Mouse (Mus musculus): ENCODE measurements around the gene Vwa1.
"Not testable (repeated sequence)": the region's sequence is repeated elsewhere in the genome, so short reads cannot be mapped to it uniquely, and the experiment has no call there.

Vwa1 gene

GRCm38 (mm10) chr4:155774280-155774754 is at the start of gene Vwa1:
TSS of gene Vwa1 (minus strand) at chr4:155774698.
- peak; percentile 78 for DNase-seq (ENCODE audit: low spot score)

- no peak for DNase-seq (ENCODE audit: low spot score)
Measured at GRCm38 (mm10) chr4:155823443-155823842, 48.9 kb upstream of the Vwa1 start.

- peak; percentile 64 for DNase-seq (ENCODE audit: low spot score)
Measured at GRCm38 (mm10) chr4:155821025-155821424, 46.5 kb upstream of the Vwa1 start.

- DNase-seq (ENCODE audit: low spot score), result no peak
Measured at GRCm38 (mm10) chr4:155817533-155817932, 43.0 kb upstream of the Vwa1 start.

GRCm38 (mm10) chr4:155812665-155813181 is 38.2 kb upstream of the Vwa1 start:
- peak; percentile 61 for DNase-seq (ENCODE audit: low spot score)

GRCm38 (mm10) chr4:155811929-155812664 is 37.6 kb upstream of the Vwa1 start, which contains the start of gene Ccnl2:
TSS of gene Ccnl2 (plus strand) at chr4:155812489.
- peak; percentile 97 for DNase-seq (ENCODE audit: low spot score)

- DNase-seq (ENCODE audit: low spot score), result no peak
Measured at GRCm38 (mm10) chr4:155807841-155808240, 33.3 kb upstream of the Vwa1 start.

GRCm38 (mm10) chr4:155803340-155804041 is 29.0 kb upstream of the Vwa1 start:
- DNase-seq (ENCODE audit: low spot score), result peak; percentile 98

- DNase-seq (ENCODE audit: low spot score), result peak; percentile 30
Measured at GRCm38 (mm10) chr4:155802741-155803339, 28.3 kb upstream of the Vwa1 start, which contains the start of gene Mrpl20. TSS of gene Mrpl20 (plus strand) at chr4:155802878.

GRCm38 (mm10) chr4:155802075-155802474 is 27.6 kb upstream of the Vwa1 start:
- no peak for DNase-seq (ENCODE audit: low spot score)

GRCm38 (mm10) chr4:155793730-155794129 is 19.2 kb upstream of the Vwa1 start:
- DNase-seq (ENCODE audit: low spot score), result no peak

GRCm38 (mm10) chr4:155791240-155791933 is 16.9 kb upstream of the Vwa1 start:
- no peak for DNase-seq (ENCODE audit: low spot score)

- no peak for DNase-seq (ENCODE audit: low spot score)
Measured at GRCm38 (mm10) chr4:155790650-155791161, 16.2 kb upstream of the Vwa1 start.

- DNase-seq (ENCODE audit: low spot score), result no peak
Measured at GRCm38 (mm10) chr4:155790021-155790489, 15.6 kb upstream of the Vwa1 start, which contains the start of gene Ankrd65. TSS of gene Ankrd65 (plus strand) at chr4:155790439.

GRCm38 (mm10) chr4:155788833-155789232 is 14.3 kb upstream of the Vwa1 start:
- not testable (repeated sequence) for DNase-seq (ENCODE audit: low spot score)

GRCm38 (mm10) chr4:155788300-155788699 is 13.8 kb upstream of the Vwa1 start:
- no peak for DNase-seq (ENCODE audit: low spot score)

- no peak for DNase-seq (ENCODE audit: low spot score)
Measured at GRCm38 (mm10) chr4:155785819-155786218, 11.3 kb upstream of the Vwa1 start, which contains the start of gene Tmem88b. TSS of gene Tmem88b (minus strand) at chr4:155785874.

GRCm38 (mm10) chr4:155785246-155785645 is 10.7 kb upstream of the Vwa1 start:
- DNase-seq (ENCODE audit: low spot score), result no peak

- DNase-seq (ENCODE audit: low spot score), result peak; percentile 83
Measured at GRCm38 (mm10) chr4:155784081-155784701, 9.7 kb upstream of the Vwa1 start.

GRCm38 (mm10) chr4:155783486-155784080 is 9.1 kb upstream of the Vwa1 start:
- DNase-seq (ENCODE audit: low spot score), result no peak
